Mouse (Mus musculus) midbrain, embryonic 16.5 days (tissue): ENCODE data around the gene Fstl1. TPM values are rescaled to one million over a fixed set of nuclear protein-coding genes. Genes with fewer than 3 reads are reported as not detected.

Source experiments
- ATAC-seq: fragments of 200-750 bp; cut with Nextera tagmentation; 2 replicates; pipeline ENCODE4 v1.8.0; 2017; ENCODE audit warnings: moderate TSS enrichment
- H3K27ac ChIP-seq: fragments of 300-500 bp; sonication (generic); 2 replicates; pipeline ENCODE4 v1.5.1; 2014; ENCODE audit warnings: mild to moderate bottlenecking, low read length, mixed read lengths
- H3K27me3 ChIP-seq: fragments of 300-500 bp; sonication (generic); 2 replicates; pipeline ENCODE4 v1.6.1; 2014; ENCODE audit warnings: low read depth, low read length, mixed read lengths; ENCODE audit not compliant: control insufficient read depth, insufficient read depth
- H3K36me3 ChIP-seq: fragments of 300-500 bp; sonication (generic); 2 replicates; pipeline ENCODE4 v1.6.1; 2014; ENCODE audit warnings: mild to moderate bottlenecking, low read length, moderate library complexity, mixed read lengths; ENCODE audit not compliant: control insufficient read depth, insufficient read depth
- H3K4me1 ChIP-seq: fragments of 300-500 bp; sonication (generic); 2 replicates; pipeline ENCODE4 v1.6.1; 2014; ENCODE audit warnings: mild to moderate bottlenecking, low read length, mixed read lengths; ENCODE audit not compliant: control insufficient read depth, insufficient read depth
- H3K4me2 ChIP-seq: fragments of 300-500 bp; sonication (generic); 2 replicates; pipeline ENCODE4 v1.6.1; 2014; ENCODE audit warnings: mild to moderate bottlenecking, low read length, mixed read lengths
- H3K4me3 ChIP-seq: fragments of 300-500 bp; sonication (generic); 2 replicates; pipeline ENCODE4 v1.5.1; 2014; ENCODE audit warnings: low read depth, mild to moderate bottlenecking, low read length, moderate library complexity, mixed read lengths
- H3K9ac ChIP-seq: fragments of 300-500 bp; sonication (generic); 2 replicates; pipeline ENCODE4 v1.6.1; 2014; ENCODE audit warnings: low read depth, low read length, mixed read lengths
- H3K9me3 ChIP-seq: fragments of 300-500 bp; sonication (generic); replicated peaks from 2 replicates; pipeline ENCODE4 v1.6.1; 2014; ENCODE audit warnings: mild to moderate bottlenecking, low read length, mixed read lengths; ENCODE audit not compliant: control insufficient read depth, poor library complexity, severe bottlenecking
- WGBS: fragments of 180-500 bp; shearing (Covaris S2); extraction: QIAGEN DNeasy Blood & Tissue Kit; methylation state at CpG from one replicate; pipeline ENCODE4 v1.1.7; 2014; 5-methylcytosine and 5-hydroxymethylcytosine counted together
- polyA plus RNA-seq: library from polyadenylated mRNA; unstranded; fragments of >200 nt; fragmentation: Nextera tagmentation; extraction: Ambion mirVana; gene quantifications from 2 replicates; pipeline ENCODE4 v1.2.1, GENCODE M21; 2015

Gene Fstl1
- polyA plus RNA-seq, 1 experiment from 2014 or later: 69.2 TPM

DNA sequence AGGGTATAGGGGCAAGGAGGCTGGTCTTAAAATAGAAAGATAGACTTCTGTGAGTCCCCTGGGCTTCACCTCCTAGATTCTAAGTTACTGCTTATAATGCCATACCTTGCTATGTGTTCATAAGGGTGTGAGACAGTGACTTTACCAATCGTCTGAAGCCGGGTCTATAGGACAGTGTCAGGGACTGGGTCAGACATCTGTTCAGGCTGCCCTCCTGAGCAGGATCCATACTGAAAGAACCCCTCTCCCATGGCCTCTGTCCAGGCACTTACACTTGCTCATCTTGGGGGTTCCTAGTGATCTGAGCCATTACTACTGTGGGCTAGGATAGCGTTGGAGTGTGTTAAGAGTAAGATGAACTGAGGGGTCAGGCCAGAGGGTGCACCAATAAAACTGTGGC is 49.6 kb downstream of the Fstl1 start:
- Histone ChIP-seq H3K9ac (no peak overlapping the region), H3K4me3 (no peak overlapping the region), H3K4me2 (no peak overlapping the region), H3K27me3 (no peaks in the 10 kb centered on the region), H3K36me3 (0 out of 2 replicates have a peak, but pooled peaks cover 4% of the 10 kb centered on the region), H3K4me1 (no peaks in the 10 kb centered on the region; the same call in 1 of the 2 replicates), H3K27ac (no peak overlapping the region), H3K9me3 (no peaks in the 10 kb centered on the region)
- 98% methylated on average over 3 of the region's 3 CpGs for WGBS
- no peak for ATAC-seq

DNA sequence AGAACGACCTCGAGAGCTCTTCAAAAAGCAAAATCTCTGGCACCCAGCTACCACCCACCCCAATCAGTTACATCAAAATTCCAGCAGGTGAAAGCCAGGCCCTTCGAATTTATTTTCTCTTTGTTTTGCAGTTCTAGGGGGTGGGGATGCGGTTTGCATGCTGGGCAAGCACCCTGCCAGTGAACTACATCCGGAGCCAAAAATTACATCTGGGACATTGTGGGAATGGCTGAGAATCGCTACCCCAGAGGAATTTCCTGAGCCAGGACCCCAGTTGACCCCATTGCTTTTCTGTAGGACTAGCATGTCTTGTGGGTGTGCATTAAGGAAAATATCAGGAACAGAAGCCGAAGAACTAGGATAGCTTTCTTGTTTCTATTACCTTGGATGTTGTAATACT is 54.4 kb downstream of the Fstl1 start:
- no peak for ATAC-seq
- no peak overlapping the region for H3K4me3 ChIP-seq
- no peaks in the 10 kb centered on the region for H3K27me3 ChIP-seq
- H3K27ac ChIP-seq: no peak overlapping the region
- H3K4me2 ChIP-seq: no peak overlapping the region
- H3K9ac ChIP-seq: no peak overlapping the region
- peaks cover 4% of the 10 kb centered on the region; the same call in 1 of the 2 replicates for H3K36me3 ChIP-seq
- 76% methylated on average over 7 of the region's 7 CpGs for WGBS
- no peaks in the 10 kb centered on the region for H3K9me3 ChIP-seq
- no peaks in the 10 kb centered on the region for H3K4me1 ChIP-seq

GRCm38 (mm10) chr16:37837571-37837970 is 60.9 kb downstream of the Fstl1 start:
- no peak for ATAC-seq
- H3K9ac ChIP-seq: no peak overlapping the region
- H3K27ac ChIP-seq: no peak overlapping the region
- no peaks in the 10 kb centered on the region for H3K9me3 ChIP-seq
- no peaks in the 10 kb centered on the region for H3K4me1 ChIP-seq
- WGBS: 81% methylated on average over 3 of the region's 3 CpGs
- H3K36me3 ChIP-seq: no peaks in the 10 kb centered on the region; the same call in 1 of the 2 replicates
- no peaks in the 10 kb centered on the region for H3K27me3 ChIP-seq
- H3K4me2 ChIP-seq: no peak overlapping the region
- H3K4me3 ChIP-seq: no peak overlapping the region

- Histone ChIP-seq H3K9ac (no peak overlapping the region), H3K27me3 (no peaks in the 10 kb centered on the region), H3K27ac (no peak overlapping the region), H3K9me3 (no peaks in the 10 kb centered on the region), H3K4me3 (no peak overlapping the region), H3K4me1 (no peaks in the 10 kb centered on the region), H3K4me2 (no peak overlapping the region), H3K36me3 (no peaks in the 10 kb centered on the region)
- no peak for ATAC-seq
- WGBS: 79% methylated on average over 2 of the region's 2 CpGs
These were observed 65.8 kb downstream of the Fstl1 start for GRCm38 (mm10) chr16:37842439-37842838.

DNA sequence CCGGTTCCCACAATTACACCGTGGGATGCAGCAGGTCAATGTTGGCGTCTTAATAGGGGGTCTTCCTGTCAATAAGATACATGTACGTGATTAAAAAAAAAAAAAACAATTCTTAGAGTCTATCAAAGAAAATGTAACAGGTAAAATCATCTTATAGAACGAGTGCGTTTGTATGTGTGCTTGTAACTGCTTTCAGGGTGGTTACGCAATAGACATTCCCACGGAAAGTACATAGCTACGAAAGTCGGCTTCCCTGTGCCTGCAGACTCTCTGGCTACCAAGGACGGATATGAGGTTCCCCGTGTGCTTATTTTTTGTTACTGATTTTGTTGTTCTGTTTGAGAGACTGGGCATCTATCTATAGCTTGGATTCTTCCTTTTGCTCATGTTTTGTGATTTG is 67.1 kb downstream of the Fstl1 start:
- ATAC-seq: no peak
- WGBS: 92% methylated on average over 12 of the region's 12 CpGs
- H3K9me3 ChIP-seq: no peaks in the 10 kb centered on the region

DNA sequence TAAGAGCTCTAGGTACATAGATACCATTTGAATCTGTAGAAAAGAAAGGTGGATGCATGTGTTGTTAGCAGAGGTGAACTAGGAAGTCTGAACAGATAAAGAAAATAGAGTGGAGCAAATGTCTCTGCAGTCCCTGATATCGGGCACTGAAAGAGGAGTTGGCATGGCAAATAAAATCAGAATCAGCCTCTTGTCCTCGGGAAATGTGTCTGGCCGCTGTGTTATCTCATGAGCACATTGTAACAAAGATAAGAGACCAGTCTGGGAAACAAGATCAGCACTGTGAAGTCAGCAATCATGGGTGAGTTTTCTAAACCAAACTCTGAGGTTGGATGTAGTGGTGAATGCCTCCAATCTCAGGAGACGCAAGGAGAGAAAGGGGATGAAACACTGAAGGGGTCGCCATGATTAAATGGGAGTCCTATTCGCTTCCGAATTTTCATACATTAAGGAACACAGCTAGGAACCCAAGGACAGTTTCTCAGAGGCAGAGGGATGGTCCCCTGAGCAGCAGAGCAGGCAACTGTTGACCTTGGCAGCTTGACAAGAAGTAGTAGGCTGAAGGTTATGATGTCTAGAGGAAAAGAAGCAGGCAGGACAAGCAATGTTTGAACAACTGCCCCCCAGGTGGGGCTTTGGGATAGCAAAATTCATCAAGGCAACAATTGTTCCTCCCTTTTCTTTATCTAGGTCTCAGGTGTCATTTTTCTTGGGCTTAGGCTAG is 68.7 kb downstream of the Fstl1 start:
- H3K27me3 ChIP-seq: no peaks in the 10 kb centered on the region
- no peak overlapping the region for H3K4me2 ChIP-seq
- no peaks in the 10 kb centered on the region for H3K9me3 ChIP-seq
- H3K4me1 ChIP-seq: no peaks in the 10 kb centered on the region
- no peak overlapping the region for H3K4me3 ChIP-seq
- no peak overlapping the region for H3K27ac ChIP-seq
- H3K9ac ChIP-seq: no peak overlapping the region
- no peak for ATAC-seq
- WGBS: 85% methylated on average over 7 of the region's 7 CpGs
- no peaks in the 10 kb centered on the region for H3K36me3 ChIP-seq

More for the DNA sequence above, 67.1 kb downstream of the Fstl1 start:
- H3K36me3 ChIP-seq: no peaks in the 10 kb centered on the region
- H3K27me3 ChIP-seq: no peaks in the 10 kb centered on the region
- H3K4me1 ChIP-seq: no peaks in the 10 kb centered on the region
- H3K9ac ChIP-seq: no peak overlapping the region
- no peak overlapping the region for H3K27ac ChIP-seq
- H3K4me3 ChIP-seq: no peak overlapping the region
- H3K4me2 ChIP-seq: no peak overlapping the region

DNA sequence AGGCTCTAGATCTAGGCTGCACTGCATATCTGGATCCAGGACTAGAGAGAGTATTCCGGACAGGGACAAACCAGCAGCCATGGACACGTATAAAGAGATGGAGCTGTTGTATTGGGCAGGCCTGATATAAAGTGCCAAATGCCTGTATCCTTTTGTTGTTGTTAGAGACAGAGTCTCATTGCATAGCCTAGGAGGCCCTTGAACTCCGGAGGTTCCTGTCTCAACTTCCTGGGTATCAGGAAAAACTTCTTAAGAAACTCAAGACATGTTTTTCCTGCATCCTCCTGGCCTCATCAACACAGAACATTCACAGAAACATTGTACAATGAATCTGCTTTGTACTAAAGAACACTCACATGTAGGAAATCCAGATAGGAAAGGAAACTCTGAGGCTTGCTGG is 70.4 kb downstream of the Fstl1 start:
- ATAC-seq: no peak
- Histone ChIP-seq H3K36me3 (no peaks in the 10 kb centered on the region), H3K4me2 (no peak overlapping the region), H3K27ac (no peak overlapping the region), H3K27me3 (no peaks in the 10 kb centered on the region), H3K9ac (no peak overlapping the region), H3K4me1 (no peaks in the 10 kb centered on the region), H3K9me3 (no peaks in the 10 kb centered on the region), H3K4me3 (no peak overlapping the region)
- WGBS: 92% methylated on average over 3 of the region's 3 CpGs

DNA sequence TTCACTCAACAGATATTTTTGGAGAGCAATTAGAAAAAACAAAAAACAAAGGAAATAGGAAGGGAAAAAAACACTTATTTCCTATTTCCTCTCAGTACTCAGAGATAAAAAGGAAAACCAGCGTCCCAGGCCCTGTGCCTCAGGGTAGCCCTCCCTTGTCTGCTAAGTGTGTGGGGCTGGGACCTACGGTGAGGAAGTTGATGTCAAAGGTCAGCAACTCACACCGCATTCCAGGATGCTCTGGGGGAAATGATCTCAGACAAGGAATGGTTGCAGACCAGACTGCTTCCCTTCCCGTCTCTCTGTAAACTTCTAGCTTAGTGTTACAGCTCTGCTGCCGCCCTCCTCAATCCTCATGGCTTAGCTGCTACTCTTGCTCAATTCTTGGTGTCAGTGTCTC is 74.7 kb downstream of the Fstl1 start:
- no peak overlapping the region for H3K9ac ChIP-seq
- H3K27ac ChIP-seq: no peak overlapping the region
- H3K4me3 ChIP-seq: no peak overlapping the region
- no peak overlapping the region for H3K4me2 ChIP-seq
- no peak for ATAC-seq
- H3K9me3 ChIP-seq: no peaks in the 10 kb centered on the region
- no peaks in the 10 kb centered on the region for H3K36me3 ChIP-seq
- whole genome bisulfite sequencing: 66% methylated on average over 5 of the region's 5 CpGs
- no peaks in the 10 kb centered on the region for H3K4me1 ChIP-seq
- no peaks in the 10 kb centered on the region for H3K27me3 ChIP-seq

DNA sequence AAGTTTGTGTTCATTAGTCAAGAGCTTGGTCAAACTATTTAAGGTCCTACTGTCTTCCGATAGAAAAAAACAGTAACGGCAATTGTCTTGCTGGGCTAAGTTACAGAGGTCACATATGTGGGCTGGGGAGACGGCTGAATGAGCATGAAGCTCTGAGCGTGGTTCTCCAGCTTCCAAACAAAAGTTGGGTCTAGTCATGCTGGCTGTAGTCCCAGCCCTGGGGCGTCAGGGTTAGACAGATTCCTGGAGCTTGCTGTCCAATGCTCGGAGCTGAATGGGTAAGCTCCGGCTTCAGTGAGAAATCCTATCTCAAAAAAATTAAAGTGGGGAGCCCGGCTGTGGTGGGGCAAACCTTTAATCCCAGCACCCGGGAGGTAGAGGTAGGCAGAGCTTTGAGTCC is 76.6 kb downstream of the Fstl1 start:
- ATAC-seq: no peak
- Histone ChIP-seq H3K27me3 (no peaks in the 10 kb centered on the region), H3K9ac (no peak overlapping the region), H3K27ac (no peak overlapping the region), H3K36me3 (no peaks in the 10 kb centered on the region), H3K9me3 (no peaks in the 10 kb centered on the region), H3K4me1 (no peaks in the 10 kb centered on the region), H3K4me3 (no peak overlapping the region), H3K4me2 (no peak overlapping the region)
- WGBS: 69% methylated on average over 9 of the region's 9 CpGs
